Mouse (Mus musculus): ENCODE data around the gene Fcmr.

Fcmr gene

DNA sequence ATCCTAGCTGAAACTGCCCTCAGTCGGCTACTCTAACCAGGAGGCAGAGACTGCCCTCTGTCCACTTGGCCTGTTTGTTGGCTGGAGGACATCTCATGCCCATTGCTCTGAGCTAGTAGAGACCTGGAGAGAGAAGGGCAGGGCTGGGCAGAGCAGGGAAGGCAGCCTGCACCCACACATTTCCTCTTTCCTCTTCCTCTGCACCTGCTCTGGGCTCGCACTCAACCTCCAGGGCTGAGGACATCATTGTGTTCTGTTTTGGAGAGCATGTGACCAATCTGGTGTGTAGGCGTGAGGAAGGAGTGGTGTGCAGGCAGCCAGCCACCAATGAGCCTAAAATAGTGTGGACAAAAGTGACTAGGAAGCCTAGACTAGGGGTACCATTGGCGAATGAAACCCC is 1.2 kb upstream of the Fcmr start:
- no peak for DNase-seq (ENCODE audit: low spot score)

DNA sequence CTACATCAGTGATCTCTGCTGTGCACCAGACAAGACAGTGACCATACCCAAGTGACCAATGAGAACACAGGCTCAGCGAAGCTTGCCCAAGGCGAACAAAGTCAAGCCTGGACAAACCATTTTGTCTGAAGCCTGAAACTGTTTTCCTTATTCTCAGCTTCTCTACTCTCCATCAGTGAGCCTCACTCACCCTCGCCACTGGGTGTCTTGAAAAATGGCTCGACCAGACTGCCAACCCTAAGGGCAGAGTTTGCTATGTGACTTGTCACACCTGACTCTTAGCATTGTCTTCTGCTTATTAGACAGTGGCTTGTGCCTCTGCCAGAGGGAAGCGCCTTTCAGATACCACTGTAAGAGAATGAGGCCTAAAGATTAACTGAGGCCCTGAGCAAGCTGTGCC is 728 bp upstream of the Fcmr start:
- no peak for DNase-seq (ENCODE audit: low spot score)

GRCm38 (mm10) chr1:130872912-130873311 is 7.4 kb downstream of the Fcmr start:
- DNase-seq (ENCODE audit: low spot score), result no peak

DNA sequence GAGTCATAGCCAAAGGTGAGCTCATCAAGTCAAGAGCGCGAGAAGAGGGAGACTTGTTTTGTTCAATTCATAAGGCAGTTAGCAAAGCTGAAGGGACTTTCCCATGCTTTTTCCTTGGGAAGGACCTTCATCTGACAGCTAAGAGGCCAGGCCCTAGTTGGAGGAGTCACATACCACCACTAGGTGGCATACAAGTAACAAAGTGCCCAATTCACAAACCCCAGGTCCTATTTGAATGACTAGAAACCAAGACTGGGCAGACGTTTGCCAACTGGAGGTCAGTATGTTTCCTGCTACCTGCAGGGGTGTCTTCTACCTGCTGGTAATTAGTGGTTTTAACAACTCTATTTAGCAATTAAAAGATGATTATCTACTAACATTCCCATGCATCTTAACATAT is 9.7 kb downstream of the Fcmr start:
- no peak for DNase-seq (ENCODE audit: low spot score)

- no peak for DNase-seq (ENCODE audit: low spot score)
These were observed 10.4 kb downstream of the Fcmr start for GRCm38 (mm10) chr1:130875910-130876309.

DNA sequence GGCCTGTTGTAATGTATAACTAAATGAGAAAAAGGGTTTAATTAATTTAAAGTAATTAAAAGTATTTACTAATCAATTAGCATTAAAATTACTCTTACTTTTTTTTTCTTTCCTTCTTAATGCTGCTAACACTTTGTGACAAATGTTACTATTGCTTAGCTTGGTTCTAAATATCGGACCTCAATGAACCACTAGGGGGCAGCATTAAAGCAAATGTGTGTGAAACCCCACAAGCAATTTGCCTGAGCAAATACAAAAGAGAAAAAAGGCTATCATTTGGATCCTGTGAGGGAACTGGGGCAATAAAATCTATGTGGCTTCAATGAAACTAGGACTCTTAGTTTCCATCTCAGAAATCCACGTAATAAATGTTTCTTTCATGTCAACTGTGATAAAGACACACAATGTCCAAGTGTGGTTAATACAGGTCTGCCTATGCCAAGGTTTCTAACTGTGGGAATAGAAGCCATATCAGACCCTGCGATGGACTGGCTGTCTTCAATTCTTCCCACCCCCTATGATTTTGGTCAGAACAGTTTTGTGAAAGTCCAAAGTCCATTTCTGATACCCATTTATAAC is 11.6 kb downstream of the Fcmr start:
- DNase-seq (ENCODE audit: low spot score), result peak; percentile 40

GRCm38 (mm10) chr1:130877889-130878614 is 12.6 kb downstream of the Fcmr start:
- peak; percentile 22 for DNase-seq (ENCODE audit: low spot score)

DNA sequence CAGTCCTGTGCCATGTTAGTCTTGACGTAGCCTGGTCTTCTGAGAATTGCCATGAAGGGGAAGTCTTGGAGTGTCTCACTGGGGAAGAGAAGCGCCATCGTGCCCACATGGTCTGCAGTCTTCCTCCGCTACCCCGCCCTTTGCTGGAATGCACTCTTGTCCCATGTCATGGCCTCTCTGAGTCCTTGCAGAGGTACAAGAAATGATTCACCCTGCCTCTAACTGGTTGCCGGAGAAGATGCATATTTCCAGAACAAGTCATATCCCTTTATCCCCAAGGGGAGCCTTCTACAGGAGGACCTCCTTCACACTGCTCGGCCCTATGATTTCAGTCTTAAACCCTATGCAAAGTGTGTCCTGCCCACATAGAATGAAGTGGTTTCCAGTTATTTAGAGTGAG is 14.5 kb downstream of the Fcmr start:
- no peak for DNase-seq (ENCODE audit: low spot score)

GRCm38 (mm10) chr1:130883146-130883545 is 17.7 kb downstream of the Fcmr start:
- no peak for DNase-seq (ENCODE audit: low spot score)

GRCm38 (mm10) chr1:130887354-130887753 is 21.9 kb downstream of the Fcmr start, which contains the start of gene Il24:
Il24 (minus strand) TSS chr1:130887454.
- DNase-seq (ENCODE audit: low spot score), result no peak

- no peak for DNase-seq (ENCODE audit: low spot score)
These were observed 27.0 kb downstream of the Fcmr start for GRCm38 (mm10) chr1:130892446-130892845.

DNA sequence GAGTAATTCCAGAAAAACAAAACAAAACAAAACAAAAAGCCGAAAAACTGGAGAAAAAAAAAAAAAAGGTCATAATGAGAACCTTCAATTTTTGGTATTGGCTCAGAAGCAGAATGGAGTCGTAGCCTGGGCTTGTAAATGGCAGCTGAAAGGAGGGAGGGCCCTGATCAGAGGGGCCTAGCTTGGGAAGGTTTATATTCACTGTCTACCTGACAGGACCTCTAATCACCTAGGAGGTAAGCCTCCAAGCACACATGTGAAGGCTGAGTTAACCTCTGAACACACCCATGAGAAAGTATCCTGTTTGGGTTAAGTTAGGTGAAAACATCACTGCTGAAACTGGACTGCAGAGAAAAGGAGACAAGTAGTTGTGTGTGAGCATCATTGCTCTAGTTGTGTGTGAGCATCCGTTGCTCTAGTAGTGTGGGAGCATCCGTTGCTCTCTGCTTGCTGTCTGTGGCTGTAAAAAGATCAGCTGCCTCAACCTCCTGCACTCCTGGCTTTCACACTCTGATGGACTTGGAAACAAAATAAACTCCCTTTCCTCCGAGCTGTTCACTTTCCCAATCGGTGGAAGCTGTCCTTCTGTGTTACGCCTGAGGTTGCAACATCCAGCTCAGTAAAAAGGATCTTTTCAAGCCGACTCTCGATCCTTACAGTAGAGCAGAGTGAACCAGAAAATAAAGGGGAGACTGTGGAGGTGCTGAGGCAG is 28.0 kb downstream of the Fcmr start:
- no peak for DNase-seq (ENCODE audit: low spot score)

DNA sequence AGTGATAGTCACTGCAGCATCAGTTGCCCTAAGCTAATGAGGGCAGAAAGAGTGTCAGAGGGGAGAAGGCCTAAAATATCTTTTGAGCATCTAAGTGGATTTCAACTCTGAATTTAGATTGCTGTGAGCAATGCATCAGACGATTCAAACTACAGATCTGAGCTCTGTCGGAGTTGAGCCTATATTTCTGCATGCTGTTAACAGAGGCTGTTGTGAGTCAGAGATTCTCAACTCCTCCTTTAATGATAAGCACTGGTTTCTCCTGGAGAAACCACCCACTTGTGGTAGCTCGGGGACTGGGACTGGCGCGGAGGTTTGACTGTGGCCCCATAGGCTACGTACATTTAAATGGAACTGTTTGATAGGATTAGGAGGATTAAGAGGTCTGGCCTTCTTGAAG is 29.0 kb downstream of the Fcmr start:
- DNase-seq (ENCODE audit: low spot score), result no peak

DNA sequence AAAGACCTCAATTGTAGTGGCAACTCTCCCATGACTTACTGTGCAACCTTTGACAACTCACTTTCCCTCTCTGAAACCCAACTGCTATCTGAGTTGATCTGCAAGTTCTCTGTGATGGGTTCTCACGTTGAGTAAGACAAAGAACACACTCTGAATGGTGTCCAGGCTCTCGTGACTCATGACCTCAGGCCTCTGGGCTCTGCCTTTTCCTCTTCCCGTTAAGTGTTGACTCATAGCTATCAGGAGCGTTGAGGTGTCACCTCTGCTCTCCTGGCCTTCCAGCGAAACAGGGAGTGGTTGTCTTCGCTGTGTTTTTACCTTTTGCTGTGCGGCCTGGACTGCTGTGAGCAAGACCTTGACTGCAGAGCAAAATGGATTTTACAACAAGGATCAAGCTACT is 37.0 kb downstream of the Fcmr start:
- DNase-seq (ENCODE audit: low spot score), result no peak

- DNase-seq (ENCODE audit: low spot score), result no peak
These were observed 46.0 kb downstream of the Fcmr start, which contains the start of gene Il20 for GRCm38 (mm10) chr1:130911401-130912010. Il20 (minus strand) TSS chr1:130911451.

GRCm38 (mm10) chr1:130918323-130918980 is 53.0 kb downstream of the Fcmr start:
- no peak for DNase-seq (ENCODE audit: low spot score)

GRCm38 (mm10) chr1:130926484-130926883 is 61.0 kb downstream of the Fcmr start:
- DNase-seq (ENCODE audit: low spot score), result no peak

Measured in urinary bladder, postnatal 25 days (tissue).